Mouse (Mus musculus): ENCODE results near the gene Nsg2. TPM values are rescaled to one million over a fixed set of nuclear protein-coding genes. Genes with fewer than 3 reads are reported as not detected.

Nsg2 gene
- total RNA-seq, 2 experiments from 2014 or later, result 0.52 to 1.0 TPM

DNA sequence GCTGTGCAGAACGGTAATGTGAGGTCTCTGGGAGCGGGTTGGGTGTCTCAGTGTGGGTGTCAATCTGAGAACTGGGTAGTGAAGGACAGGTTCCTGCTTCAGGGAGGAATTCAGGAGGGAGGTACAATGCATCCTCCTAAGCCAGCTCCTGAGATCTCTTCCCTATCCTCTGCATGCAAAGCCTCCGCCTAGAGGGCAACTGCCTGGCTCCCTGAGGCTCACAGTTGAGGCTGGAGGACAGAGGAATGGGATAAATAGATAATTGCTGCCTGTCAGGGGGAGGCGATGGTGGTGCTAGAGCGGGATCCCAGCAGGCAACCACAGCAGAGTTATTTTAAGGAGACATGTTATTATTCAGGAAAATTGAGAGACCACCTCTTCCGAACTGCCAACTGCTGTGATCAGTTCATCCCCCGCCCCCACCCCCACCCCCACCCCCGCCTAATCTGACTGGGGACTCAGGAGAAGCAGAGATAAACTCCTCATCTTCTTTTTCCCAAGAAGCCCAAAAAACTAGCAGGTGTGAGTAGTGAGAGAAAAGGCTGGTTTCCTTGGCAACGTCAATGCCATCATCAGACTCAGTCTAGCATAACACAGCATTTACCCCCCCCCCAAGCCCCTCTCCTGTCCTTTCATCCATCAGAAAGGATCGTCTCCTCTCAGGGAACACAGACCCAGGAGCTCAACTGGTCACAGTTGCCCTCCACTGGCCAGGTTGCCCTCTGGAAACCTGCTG, 63.7 kb downstream of the Nsg2 start:
- no peak for ATAC-seq (replicated peaks; ENCODE audit: low FRiP score, low TSS enrichment, poor library complexity, severe bottlenecking)

DNA sequence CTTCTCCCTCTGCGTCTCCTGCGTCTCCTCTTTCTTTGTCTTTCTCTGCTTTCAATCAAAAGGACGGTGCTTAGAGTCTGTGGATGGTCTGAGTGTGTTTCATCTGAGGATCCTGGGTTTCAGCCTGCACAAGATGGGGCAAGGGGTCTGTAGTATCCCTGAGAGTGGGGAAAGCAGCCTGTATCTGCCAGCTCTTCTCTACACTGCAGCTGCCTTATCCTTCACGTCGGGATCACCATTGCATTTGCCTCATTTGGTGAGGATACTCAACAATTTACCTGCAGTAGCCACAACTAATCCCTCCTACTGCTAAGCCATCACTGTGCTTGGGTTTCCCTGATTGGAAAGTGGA, 64.2 kb downstream of the Nsg2 start:
- no peak for ATAC-seq (replicated peaks; ENCODE audit: low FRiP score, low TSS enrichment, poor library complexity, severe bottlenecking)

DNA sequence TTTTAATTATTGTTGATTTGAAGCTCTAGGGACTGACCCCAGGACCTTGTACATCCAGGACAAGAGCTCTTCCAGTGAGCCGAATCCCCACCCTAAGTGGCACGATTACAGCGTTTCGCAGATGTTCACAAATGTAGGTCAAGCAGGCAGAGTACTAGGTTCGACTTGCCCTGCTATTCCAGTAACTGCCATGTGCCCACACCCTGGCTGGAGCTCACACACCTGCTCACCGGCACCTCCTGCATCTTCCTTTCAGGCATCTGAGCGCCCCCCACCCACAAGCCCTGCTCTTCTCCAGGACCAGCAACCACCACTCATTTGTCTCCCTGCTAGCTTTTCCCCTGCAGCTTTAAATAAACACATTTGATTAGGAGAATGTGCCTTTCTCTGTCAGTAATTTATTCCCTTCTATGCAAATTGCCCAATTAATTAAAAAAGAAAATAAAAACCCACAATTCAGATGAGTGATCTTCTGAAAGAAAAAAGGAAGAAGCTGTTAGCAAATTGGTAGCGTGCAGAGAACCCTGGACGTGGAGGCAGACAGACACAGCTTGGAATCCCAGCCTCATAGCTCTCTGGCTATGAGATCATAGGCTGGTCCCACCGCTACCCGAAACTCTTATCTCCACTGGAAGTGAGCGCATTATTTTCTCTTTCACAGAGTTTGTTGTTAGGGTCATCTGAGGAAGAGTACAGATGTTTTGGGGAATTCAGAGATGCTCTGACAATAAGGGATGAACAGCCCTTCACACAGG, 68.7 kb downstream of the Nsg2 start:
- ATAC-seq (replicated peaks; ENCODE audit: low FRiP score, low TSS enrichment, poor library complexity, severe bottlenecking), result no peak

DNA sequence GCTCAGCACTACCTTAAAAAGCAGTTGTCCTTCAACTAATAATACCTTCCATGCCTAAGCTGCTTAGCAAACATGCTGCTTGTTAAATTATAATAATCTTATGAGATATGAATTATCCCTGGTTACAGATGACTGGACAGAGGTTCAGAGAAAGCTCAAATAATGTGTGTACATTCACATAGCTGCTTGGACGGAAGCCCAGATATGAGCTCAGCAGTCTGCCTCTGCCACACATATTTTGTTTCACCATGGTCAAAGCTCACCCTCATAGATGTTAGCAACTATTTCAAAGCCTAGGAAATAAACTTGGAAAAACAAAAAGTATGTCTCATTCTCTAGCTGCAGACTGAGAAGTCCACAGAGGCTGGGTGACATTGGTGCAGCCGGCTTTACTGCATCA, 74.9 kb downstream of the Nsg2 start:
- no peak for ATAC-seq (replicated peaks; ENCODE audit: low FRiP score, low TSS enrichment, poor library complexity, severe bottlenecking)

DNA sequence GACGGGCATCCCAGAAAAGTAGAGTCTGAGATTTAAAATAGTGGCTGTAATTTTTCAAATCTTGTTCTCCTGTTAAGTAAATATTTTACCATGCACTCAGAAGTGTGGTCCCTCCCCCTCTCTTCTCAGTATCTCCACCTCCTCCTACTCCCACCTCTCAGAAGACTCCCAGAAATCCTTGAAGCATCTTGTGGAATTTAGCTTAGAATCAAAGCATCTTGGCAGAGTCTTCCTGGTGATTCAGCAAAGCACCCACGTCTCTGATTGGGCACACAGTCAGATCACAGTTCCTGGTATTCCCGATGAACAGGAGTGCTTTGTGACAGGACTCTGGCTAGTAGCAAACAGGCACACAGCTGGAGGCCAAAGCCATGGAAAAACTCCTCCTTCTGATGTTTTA, 83.2 kb downstream of the Nsg2 start:
- ATAC-seq (replicated peaks; ENCODE audit: low FRiP score, low TSS enrichment, poor library complexity, severe bottlenecking), result no peak

DNA sequence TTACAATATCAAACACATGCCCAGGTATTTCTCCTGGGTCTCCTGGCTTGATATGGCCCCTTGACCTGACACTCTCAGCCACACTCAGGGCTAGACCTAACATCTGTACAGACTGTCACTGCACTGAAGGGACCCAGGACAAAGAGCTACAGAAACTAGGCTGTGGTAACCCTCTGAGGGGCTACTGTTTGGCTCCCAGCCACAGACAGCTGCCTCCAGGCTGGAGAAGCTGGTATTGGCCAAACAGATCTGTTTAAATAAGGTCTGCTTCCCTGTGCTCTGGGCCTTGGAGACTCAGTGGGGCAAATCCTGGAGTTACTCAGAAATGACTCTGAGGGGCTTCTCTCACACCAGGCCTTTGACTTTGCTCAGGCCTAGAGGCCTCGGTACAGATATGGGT, 86.3 kb downstream of the Nsg2 start:
- ATAC-seq (replicated peaks; ENCODE audit: low FRiP score, low TSS enrichment, poor library complexity, severe bottlenecking), result no peak

DNA sequence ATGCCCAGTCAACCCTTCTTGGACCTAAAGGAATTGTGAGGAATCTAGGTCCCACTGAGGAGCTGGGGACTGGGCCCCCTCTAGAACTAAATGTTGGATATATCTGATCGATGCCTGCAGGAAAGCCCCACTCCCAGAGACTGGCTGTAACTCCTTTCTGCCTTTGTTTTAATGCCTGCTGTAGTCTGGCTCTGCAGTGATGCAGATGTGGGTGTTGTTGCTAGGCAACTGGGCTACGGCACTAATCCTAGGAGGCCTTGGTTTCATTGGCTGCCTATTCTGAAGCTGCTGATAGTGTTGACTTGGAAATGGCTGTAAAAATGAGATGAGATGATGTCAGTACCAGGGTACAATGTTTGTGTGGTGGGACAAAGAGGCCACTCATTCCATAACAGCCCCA, 87.1 kb downstream of the Nsg2 start:
- no peak for ATAC-seq (replicated peaks; ENCODE audit: low FRiP score, low TSS enrichment, poor library complexity, severe bottlenecking)

DNA sequence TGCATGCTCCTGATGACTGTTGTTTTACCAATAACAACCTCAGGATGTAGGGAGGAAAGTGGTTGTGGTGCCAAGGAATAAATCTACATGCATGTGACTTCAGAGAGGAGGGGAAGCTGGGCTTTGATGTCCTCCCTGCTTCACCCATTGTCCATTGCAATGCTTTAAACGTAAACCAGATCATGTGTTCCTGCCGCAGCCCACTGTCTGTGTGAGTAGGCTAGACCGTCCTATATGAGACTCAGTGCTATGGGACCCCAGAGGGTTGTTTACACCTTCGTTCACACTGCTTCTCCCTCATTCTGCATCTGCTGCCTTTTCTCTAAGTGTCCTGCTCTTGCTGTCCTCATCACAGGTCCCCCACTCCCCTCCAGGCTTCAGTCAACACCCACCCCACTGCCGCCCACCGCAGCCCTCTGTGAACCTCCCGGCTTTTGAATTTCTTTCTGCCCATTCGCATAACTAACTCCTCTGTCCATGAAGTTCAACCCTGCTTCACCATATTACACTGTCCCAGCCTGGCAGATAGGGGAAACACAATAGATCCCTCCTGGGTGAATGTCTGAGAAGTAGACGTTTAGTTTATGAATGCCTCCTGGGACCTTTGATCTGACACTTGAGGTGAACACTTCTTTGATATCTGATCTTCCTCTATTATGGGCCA, 87.6 kb downstream of the Nsg2 start:
- no peak for ATAC-seq (replicated peaks; ENCODE audit: low FRiP score, low TSS enrichment, poor library complexity, severe bottlenecking)

DNA sequence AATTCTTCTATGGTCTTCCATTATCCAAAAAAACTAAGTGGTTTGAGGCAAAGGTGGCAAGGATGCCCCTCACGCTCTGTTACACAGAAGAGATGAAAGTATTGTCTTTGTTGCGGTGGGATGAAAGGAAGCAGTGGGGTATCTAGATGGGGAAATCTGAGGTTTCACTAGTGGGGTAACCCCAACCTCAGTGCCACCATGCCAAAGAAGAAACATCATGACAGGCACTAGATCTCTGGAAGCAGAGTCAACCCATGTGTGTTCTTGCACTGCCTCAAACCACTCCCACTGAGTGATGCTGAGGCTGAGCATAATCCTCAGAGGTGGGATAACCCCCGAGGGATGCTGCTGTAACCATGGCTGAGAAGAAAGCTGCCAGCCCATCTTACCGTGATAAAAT, 95.5 kb downstream of the Nsg2 start:
- no peak for ATAC-seq (replicated peaks; ENCODE audit: low FRiP score, low TSS enrichment, poor library complexity, severe bottlenecking)

DNA sequence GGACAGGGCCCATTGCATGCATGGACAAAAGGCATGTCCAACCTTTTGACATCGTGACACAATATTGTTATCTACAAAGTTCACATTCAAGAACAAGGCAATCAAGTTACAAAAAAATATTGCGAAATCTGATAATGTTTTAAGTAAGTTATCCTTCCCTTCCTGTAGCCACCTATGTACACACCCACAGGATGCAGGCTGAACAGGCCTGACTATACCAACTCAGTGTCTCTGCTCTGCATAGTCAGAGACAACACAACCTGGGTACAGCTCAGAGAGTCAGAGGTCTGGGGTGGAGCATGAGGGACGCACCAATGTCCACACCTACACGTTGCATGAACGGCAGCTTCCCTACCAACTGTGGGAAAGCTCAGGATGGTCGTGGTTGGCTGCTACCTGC, 96.1 kb downstream of the Nsg2 start:
- ATAC-seq (replicated peaks; ENCODE audit: low FRiP score, low TSS enrichment, poor library complexity, severe bottlenecking), result no peak

DNA sequence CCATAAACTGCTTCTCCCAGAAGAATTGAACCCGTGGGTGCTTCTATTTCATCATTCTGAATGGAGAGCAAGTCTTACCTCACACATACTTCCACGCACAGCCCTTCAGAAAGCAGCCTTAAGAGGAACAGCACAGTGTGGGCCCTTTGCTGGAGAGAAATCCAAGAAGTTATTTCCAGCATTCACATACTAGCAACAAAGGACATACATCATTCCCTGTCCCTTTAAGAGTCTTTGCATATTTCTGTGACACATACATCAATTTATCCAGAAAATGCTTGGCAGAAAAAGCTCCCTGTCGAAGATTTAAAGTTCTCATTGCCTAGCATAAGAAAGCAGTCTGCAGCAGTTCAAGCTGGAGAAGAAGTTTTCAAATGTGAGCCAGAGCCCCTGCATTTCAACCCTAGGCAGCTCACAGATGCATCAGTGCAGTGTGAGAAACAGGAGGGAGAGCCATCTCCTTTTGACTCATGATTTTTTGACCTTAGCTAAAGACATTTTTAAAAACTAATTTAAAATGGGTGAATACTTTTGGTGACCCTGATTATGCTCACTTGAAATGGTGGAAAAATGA, 100.9 kb downstream of the Nsg2 start:
- ATAC-seq (replicated peaks; ENCODE audit: low FRiP score, low TSS enrichment, poor library complexity, severe bottlenecking), result no peak

DNA sequence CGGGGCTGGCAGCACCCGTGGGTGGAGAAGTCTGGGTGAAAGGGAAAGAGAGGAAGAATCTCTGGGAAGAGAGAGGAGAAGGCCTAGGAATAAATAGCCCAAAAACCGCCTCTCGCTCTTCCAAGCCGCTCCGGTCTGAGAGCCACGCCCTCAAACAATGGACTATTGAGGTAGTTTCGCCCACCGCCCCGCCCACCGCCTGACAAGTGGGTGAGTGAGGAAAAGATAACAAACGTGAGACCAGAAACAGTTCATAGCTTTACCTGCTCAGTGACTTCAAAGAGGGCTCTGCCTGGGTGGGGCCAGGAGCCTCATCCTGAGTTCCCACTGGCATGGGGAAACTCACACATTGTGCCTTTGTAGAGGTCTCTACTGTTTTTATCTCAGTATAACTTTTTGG, 102.7 kb downstream of the Nsg2 start:
- ATAC-seq (replicated peaks; ENCODE audit: low FRiP score, low TSS enrichment, poor library complexity, severe bottlenecking), result 0 out of 2 replicates have a peak, but pooled peaks have one; percentile 7

DNA sequence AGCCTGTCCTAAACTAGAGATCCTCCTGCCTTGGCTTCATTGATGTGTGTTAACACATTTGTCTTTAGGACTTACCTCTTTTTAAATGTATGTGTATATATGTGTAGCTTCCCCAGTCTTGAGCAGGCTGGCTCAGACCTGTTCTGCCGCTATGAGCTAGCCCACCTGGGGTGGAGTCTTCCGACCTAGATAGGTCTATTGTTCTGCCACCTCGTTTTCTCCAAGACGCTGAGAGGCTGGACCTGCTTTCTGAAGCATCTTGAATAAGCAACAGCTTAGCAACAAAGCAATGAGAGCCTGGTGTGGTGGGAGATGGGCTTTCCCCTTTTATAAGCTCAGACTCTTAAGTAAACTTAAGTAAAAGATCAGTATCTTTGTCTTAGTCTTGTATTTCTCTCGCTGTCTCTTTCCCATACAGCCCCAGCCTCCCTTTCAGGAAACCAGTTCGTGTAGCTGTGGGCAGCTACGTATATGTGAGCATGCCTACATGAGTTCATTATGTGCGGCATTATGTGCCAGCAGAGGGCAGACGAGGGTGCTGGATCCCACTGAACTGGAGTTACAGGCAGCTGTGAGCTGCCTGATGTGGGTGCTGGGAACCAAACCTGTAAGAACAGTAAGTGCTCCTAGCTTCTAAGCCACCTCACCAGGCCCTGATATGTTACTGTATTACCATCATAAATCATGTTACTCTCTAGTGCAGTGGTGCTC, 104.3 kb downstream of the Nsg2 start:
- no peak for ATAC-seq (replicated peaks; ENCODE audit: low FRiP score, low TSS enrichment, poor library complexity, severe bottlenecking)

DNA sequence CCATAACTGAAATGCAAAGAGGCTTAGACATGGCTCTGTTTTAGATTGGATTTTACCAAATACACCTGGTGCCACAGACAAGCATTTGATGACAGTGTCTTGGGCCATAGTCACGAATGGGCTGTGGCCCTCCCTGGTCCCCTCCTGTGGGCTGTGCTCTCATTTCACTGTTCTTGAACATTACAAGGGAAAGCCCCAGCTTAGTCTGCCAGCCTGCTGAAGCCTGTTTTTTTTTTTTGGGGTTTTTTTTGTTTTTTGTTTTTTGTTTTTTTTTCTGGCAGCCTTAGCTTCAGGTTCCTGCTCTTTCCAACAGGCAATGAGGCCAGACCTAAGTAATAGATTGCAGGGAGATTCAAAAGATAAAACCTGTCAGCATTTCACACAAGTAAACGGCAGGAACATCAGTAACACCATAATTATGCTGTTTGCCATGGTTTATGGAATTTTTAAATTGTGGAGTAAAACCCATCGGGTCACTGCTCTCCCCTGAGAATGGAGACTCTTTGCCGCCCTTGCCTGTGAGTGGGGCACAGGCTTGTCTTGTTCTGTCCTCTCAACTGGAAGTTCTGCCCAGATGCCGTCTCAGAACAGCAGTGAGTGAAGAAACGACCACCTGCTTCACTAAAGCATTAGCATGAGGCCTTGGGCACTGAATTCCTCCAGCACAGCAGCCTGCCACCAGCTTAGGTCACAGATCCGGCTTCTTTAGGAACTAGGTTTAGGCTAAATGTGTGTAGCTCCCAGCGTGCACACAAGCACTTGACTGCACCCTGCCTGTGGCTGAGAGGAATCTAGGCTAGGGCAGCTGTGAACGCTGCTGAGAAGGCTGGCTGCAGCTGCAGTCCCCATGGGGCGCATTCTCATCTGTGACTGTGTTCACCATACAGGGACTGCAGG, 105.7 kb downstream of the Nsg2 start:
- ATAC-seq (replicated peaks; ENCODE audit: low FRiP score, low TSS enrichment, poor library complexity, severe bottlenecking), result no peak

DNA sequence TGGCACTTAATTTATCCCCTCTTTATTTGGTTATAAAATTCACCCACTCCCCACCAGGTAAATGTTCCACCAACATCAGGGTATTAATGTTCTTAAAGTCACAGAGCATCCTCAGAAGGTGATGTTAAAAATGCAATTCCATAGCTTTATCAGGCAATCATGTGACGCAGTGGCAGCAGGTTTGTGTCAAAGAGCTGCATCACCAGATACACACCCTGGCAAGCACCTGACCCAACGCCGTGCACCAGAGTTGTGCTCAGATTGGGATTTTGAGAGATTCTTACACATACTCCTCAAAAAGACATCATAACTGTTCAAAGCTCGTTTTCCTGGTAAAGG, 106.4 kb downstream of the Nsg2 start:
- ATAC-seq (replicated peaks; ENCODE audit: low FRiP score, low TSS enrichment, poor library complexity, severe bottlenecking), result no peak

DNA sequence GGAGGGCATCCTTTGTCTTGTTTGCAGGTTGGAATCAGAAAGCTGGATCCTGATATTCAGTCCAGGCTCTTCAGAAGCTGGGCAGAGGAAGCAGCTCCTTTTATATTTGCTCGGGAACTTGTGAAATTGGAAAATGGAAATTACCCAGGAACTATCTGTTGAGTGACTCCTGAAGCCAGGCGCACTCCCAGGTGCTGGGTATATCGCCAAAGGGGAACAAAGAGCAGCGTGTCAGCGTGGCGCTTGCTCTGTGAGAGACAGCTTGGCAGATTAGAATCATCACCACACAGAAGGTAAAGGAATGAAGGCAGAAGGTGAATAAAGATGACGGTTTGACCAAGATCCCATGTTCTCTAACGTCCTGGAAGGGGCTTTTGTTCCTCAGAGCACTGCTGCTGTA, 108.2 kb downstream of the Nsg2 start:
- no peak for ATAC-seq (replicated peaks; ENCODE audit: low FRiP score, low TSS enrichment, poor library complexity, severe bottlenecking)
